Mouse (Mus musculus) CD4-positive, CD25-positive, alpha-beta regulatory T cell, adult 4 months (primary cell): ENCODE data around the gene Rbfox3. TPM values are rescaled to one million over a fixed set of nuclear protein-coding genes. Genes with fewer than 3 reads are reported as not detected.

Experiments
- ATAC-seq: one replicate; pipeline ENCODE4 v1.8.0; 2017
- polyA plus RNA-seq, 2 experiments: library from polyadenylated mRNA; unstranded; fragments of 100-300 nt; shearing (Covaris generic); gene quantifications; one replicate each; pipeline ENCODE4 v1.2.1; 2017

The Rbfox3 gene
- not detected for polyA plus RNA-seq

GRCm38 (mm10) chr11:118911307-118912070 is at the start of gene Rbfox3:
TSS of gene Rbfox3 (minus strand) at chr11:118911597.
- ATAC-seq: no peak

GRCm38 (mm10) chr11:118960649-118961048 is 49.3 kb upstream of the Rbfox3 start:
- ATAC-seq: no peak

DNA sequence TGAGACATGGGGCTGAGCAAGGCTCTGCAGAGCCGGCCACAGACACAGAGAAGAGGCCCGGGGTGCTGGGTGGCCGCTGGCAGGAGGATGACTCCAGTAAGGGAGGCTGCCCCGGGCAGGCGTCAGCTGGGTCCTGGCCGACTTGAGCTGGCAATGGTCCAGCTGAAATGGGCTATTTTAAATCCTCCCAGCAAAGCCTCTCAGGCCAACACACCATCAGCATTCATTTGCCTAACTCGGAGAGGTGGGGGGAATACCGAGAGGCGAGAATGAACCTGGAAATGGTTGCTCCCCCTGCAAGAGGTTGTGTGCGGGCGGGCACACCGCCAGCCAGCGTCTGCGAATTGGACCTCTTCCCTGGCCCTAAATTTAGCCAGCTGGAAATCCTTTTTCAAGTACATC is 45.7 kb upstream of the Rbfox3 start:
- no peak for ATAC-seq

DNA sequence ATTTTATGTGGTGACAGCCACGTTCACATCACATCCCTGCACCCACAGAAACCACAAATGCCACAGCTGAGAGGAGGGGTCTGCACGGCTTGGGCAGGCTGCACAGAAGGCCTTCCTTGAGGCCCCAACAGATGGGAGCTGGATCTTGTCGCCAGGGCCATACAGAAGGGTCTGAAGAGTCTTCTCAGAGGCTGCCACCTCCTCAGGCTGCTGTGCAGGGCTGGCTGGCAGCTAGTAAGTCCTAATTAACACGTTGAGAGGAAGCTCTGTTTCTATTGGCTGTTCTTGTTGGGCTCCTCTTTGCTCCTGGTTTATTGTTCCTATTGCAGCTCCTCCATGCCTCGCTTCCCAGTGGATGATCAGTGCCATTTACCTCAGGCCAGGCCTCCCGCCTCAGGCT is 43.6 kb upstream of the Rbfox3 start:
- ATAC-seq: no peak

DNA sequence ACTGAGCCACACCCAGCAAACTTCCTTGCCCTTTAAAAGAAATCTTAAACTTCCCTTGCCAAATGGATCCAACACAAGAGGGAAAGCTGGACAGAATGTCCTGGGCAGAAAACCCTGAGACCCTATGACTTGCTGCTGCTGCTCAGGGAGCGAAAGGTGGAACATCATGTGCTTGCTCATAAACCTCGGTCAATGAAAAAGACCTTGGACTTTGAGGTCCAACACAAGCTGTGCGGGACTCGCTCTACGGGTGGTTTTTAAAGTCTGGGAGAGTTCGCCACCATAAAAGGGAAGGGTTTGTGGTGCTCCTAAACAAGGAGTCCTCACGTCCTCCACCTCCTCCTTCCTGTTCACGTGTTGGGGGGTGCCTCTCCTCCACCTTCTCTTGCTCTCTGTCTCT is 34.5 kb upstream of the Rbfox3 start:
- ATAC-seq: no peak

- ATAC-seq: no peak
Observed at GRCm38 (mm10) chr11:118941268-118941667, 29.9 kb upstream of the Rbfox3 start.

DNA sequence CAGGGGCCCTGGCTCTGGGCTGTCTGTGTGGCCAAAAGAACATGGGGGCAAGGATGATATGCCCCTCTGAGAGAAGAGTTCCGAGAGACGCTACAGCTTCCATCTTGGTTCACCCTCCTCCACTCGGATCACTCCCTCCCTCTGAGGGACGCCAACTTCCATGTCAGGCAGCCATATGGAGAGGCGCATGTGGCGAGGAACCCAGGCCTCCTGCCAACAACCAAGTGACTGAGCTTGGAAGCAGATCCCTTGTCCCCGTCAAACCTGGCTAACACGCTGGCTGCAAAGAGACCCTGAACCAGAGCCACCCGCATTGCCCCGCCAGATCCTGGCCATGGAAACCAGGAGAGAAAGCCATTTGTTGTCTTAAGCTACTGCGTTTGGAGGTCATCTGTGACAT is 29.1 kb upstream of the Rbfox3 start:
- ATAC-seq: no peak

DNA sequence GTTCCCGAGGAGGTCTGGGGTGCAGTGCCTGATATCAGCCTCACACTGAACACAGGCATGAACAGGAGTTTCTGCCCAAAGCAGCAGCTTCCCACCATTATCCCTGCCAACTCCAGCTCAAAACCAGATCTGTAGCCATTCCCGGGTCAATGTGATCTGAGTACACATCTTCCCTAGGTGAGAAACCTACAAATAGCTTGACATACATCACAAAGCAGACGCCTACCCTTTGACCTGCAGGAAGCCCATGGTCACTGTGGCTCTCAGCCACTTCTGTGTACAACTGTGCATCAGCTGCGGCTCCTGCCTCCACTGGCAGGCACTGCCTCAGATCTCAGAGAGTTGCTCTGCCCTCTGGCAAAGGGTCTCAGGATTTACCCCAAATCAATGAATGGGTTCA is 28.3 kb upstream of the Rbfox3 start:
- ATAC-seq: no peak

- no peak for ATAC-seq
Observed at GRCm38 (mm10) chr11:118934925-118935324, 23.5 kb upstream of the Rbfox3 start.

GRCm38 (mm10) chr11:118927081-118927480 is 15.7 kb upstream of the Rbfox3 start:
- ATAC-seq: no peak

GRCm38 (mm10) chr11:118921852-118922251 is 10.5 kb upstream of the Rbfox3 start:
- ATAC-seq: no peak

- no peak for ATAC-seq
Observed at GRCm38 (mm10) chr11:118916423-118917030, 5.1 kb upstream of the Rbfox3 start.

DNA sequence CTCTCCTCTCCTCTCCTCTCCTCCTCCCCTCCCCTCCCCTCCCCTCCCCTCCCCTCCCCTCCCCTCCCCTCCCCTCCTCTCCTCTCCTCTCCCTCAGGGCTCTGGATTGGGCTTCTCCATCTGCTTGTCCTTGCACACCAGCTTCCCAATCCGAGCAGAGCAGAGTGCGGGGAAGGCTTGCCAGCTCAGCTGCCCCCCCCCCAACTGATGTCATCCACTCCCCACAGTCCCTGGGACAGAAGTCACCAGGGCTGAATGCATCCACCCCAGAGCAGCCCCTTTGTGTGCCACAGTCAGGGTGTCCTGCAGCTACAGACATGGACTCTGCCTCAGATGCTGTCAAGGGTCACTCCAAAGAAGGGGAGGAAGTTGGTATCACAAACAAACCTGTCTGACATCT is 4.5 kb upstream of the Rbfox3 start:
- no peak for ATAC-seq

GRCm38 (mm10) chr11:118912686-118913085 is 1.3 kb upstream of the Rbfox3 start:
- ATAC-seq: no peak

DNA sequence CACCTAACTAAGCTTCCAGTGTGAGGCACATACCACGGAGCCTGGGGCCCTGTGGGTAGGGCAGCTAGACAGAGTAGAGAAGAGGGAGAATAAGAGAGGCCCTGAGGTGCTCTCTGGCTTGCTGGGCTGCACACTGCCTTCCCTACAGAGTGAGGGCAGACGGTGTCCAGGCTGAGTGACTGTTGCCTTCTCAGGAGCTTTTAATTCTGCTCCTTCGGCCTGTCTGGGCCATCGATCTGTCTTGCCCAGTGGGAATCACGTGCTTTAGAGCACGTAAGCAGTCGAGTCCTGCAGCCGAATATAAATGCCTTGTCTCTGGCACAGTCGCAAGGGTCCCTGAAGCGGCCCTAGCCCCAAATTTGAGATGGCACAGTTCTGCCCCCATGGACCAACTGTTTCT is 641 bp downstream of the Rbfox3 start:
- ATAC-seq: no peak

- ATAC-seq: no peak
Observed at GRCm38 (mm10) chr11:118909814-118910201, 1.6 kb downstream of the Rbfox3 start.

DNA sequence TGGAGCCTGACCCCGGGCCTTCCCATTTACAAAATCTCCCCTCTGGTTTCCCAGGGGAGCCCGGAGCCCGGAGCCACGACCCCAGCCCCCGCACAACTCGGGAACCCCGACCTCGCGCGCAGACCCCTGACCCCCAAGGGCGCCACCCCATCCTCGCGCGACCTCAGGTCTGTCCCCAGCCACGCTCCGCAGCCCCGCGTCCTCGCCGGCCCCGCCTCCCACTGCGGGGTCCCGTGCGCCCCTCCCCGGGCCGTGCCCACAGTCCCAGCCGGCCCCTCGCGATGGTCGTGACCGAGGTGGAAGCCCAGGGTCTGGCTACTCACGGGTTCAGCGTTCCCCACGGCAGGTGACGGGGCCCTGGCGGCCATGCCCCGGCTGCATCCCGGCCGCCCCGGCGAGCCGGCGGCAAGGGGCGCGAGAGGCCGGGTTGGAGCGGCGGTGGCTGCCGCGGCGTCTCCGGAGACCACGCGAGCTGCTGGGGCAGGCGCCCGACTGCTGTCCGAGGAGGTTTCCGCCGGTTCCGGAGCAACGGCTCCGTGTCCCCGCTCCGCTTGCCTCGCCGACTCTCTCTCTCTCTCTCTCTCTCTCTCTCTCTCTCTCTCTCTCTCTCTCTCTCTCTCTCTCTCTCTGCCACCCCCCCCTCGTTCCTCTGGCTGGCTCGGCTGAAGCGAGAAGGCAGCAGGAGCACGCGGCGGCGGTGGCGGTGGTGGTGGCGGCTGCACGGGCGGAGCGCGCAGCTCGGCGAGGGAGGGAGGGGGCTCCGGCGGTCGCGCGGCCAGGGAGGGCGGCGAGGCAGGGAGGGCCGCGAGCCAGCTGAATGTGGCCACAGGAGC is 2.2 kb downstream of the Rbfox3 start:
- ATAC-seq: no peak

DNA sequence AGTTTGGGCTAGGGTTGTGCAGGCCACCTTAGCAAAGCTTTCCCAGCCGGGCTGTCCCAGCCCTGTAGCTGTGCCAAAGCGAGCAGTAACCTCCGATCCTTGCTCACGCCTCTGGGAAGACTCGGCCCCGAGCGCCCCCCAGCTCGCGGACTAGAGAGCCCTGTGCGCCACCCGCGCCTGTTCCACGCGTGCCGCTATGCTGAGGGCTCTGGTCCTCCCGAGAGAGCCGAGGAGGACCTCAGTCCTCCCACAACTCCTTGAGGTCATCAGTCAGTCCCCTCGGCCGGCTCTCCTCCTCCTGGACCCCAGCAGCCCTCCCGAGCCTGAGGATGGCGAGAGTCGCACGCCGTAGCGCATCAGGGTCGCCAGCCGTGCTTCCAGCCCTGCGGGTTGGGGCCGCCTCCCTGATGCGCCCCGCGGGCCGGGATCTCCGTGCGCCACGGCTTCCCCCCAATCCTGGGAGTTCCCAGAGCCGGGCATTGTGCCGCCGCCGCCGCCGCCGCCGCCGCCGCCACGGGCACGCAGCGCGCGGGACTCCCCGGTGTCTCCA is 2.9 kb downstream of the Rbfox3 start:
- ATAC-seq: no peak

DNA sequence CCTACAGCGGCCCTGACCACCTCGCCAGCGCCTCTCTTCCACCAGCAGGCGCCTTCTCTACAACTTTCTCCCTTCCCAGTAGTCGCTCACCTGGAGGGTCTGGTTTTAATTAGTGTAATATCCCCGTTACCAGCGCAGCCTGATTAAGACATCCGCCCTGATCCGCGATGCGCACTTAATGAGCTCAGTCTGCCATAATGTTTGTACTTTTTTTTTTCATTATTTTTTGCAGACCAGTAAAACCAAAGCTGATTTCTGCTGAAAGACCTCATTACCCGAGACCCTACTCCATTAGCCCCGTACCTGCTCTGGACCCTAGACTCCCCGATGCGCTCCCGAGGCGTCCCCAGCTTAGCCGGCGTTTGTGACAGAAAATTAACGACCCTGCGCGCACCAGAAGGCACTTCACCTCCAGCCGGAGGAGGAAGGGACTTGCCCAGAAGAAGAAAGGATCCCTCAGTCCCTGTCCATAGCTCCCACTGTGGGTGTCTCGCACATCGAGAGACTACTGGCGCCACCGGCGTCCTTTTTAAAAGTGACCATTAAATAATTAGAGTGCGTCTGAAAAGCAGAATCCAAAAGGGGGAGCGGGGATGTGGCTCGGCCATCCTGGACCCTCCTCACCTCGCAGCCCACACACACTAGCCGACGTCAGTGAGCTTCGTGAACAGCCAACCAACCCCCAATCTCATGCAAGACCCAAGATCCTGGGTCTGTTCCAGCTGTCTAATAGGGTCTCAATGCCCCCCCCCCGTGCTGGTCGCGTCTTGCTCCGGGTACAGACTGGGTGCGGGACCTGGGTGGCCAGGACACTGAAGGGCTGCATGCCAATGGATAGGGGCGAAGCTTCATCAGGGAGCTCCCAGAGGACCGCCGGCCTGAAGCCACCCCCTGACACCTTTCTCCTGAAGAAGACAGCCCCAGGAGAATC is 3.7 kb downstream of the Rbfox3 start:
- no peak for ATAC-seq

- no peak for ATAC-seq
Observed at GRCm38 (mm10) chr11:118906824-118907470, 4.5 kb downstream of the Rbfox3 start.

- no peak for ATAC-seq
Observed at GRCm38 (mm10) chr11:118906131-118906823, 5.1 kb downstream of the Rbfox3 start.
